Mouse (Mus musculus) ES-Bruce4 (cell line): ENCODE results near the gene Sla2.
A peak's percentile ranks its signal among the peaks of the same experiment; 100 is the strongest.

ENCODE experiments used
- CTCF ChIP-seq: IDR thresholded peaks from one replicate; pipeline ENCODE4 v1.8.1; 2011; ENCODE audit warnings: low read depth, low read length
- EP300 ChIP-seq: IDR thresholded peaks from 2 replicates; pipeline ENCODE4 v1.6.1; 2011; ENCODE audit warnings: low read depth, low read length; ENCODE audit not compliant: insufficient read depth
- POLR2A ChIP-seq: IDR thresholded peaks from one replicate; pipeline ENCODE4 v1.8.1; 2011; ENCODE audit warnings: low read length; ENCODE audit not compliant: insufficient read depth

- TF ChIP-seq CTCF (no peak), EP300 (0 out of 2 replicates have a peak, but pooled peaks have one; percentile 7), POLR2A (no peak)
These were observed 44.9 kb downstream of the Sla2 start for GRCm38 (mm10) chr2:156841841-156842706.
